8 mouse cellular contexts compared by ENCODE assay signal in the genomic region with DNA sequence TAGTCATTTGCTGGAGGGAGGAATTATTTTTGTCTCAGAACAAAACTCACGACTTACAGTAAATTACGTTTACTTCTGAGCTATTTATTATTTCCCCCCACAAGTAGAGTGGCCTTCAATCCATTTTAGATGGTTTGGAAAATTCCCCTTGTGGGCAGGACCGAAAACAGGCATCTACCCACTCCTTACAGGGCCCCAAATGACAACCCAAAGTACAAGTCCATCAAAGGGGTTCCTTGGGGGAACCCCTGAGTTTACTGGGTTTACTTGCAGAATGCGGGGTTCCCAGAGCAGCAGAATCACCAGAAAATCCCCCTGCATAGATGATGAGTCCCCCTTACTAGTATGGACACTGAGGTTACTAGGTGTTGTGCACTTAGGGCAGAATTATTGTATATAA. TPM values are rescaled to one million over a fixed set of nuclear protein-coding genes. Genes with fewer than 3 reads are reported as not detected.
DNase-seq lines count a peak whose midpoint lies in the region; ATAC-seq and TF ChIP-seq lines count a peak whose summit lies in the region.

No protein-coding gene starts in this region.

- H3K36me3 ChIP-seq in embryonic facial prominence, embryonic 12.5 days = peaks cover 37% of the 10 kb centered on the region
- peaks cover 16% of the 10 kb centered on the region for H3K36me3 ChIP-seq in intestine, embryonic 16.5 days (ENCODE audit: control insufficient read depth, insufficient read depth, low read length)
- H3K36me3 ChIP-seq in neural tube, embryonic 14.5 days (ENCODE audit: control insufficient read depth, insufficient read depth, low read length) = peaks cover 29% of the 10 kb centered on the region

- H3K27ac ChIP-seq in embryonic facial prominence, embryonic 12.5 days = no peak overlapping the region
- no peak overlapping the region for H3K27ac ChIP-seq in intestine, embryonic 16.5 days (ENCODE audit: low read length)
- H3K27ac ChIP-seq in neural tube, embryonic 14.5 days (ENCODE audit: low read depth, low read length) = no peak overlapping the region

- ATAC-seq in embryonic facial prominence, embryonic 12.5 days (ENCODE audit: insufficient number of reproducible peaks, insufficient read depth, low FRiP score, low TSS enrichment) = no peak
- no peak for ATAC-seq in intestine, embryonic 16.5 days
- no peak for ATAC-seq in neural tube, embryonic 14.5 days (ENCODE audit: low read depth)
- ATAC-seq in granulocyte monocyte progenitor cell, adult 5-6 weeks (replicated peaks; ENCODE audit: poor library complexity, severe bottlenecking) = no peak

- no peaks in the 10 kb centered on the region for H3K4me1 ChIP-seq in lung, adult 2 months (ENCODE audit: control insufficient read depth, insufficient read depth, low read length)
- H3K4me1 ChIP-seq in embryonic facial prominence, embryonic 12.5 days = peaks cover 8% of the 10 kb centered on the region
- H3K4me1 ChIP-seq in intestine, embryonic 16.5 days (ENCODE audit: control insufficient read depth, insufficient read depth, low read length) = peaks cover 14% of the 10 kb centered on the region; the same call in 1 of the 2 replicates
- peaks cover 7% of the 10 kb centered on the region for H3K4me1 ChIP-seq in neural tube, embryonic 14.5 days (ENCODE audit: control insufficient read depth, insufficient read depth, low read length)

- WGBS in lung, adult 2 months = 22% methylated on average over 4 of the region's 4 CpGs
- 40% methylated on average over 4 of the region's 4 CpGs for WGBS in embryonic facial prominence, embryonic 12.5 days
- WGBS in intestine, embryonic 16.5 days = 28% methylated on average over 4 of the region's 4 CpGs
- 53% methylated on average over 4 of the region's 4 CpGs for WGBS in neural tube, embryonic 14.5 days

- H3K27me3 ChIP-seq in embryonic facial prominence, embryonic 12.5 days = no peaks in the 10 kb centered on the region
- H3K27me3 ChIP-seq in intestine, embryonic 16.5 days (replicated peaks; ENCODE audit: control insufficient read depth, insufficient read depth, low read length) = no peaks in the 10 kb centered on the region
- H3K27me3 ChIP-seq in neural tube, embryonic 14.5 days (ENCODE audit: control insufficient read depth, insufficient read depth, low read length) = no peaks in the 10 kb centered on the region

- no peaks in the 10 kb centered on the region for H3K9me3 ChIP-seq in embryonic facial prominence, embryonic 12.5 days
- no peaks in the 10 kb centered on the region for H3K9me3 ChIP-seq in intestine, embryonic 16.5 days (ENCODE audit: control insufficient read depth, low read length)
- no peaks in the 10 kb centered on the region for H3K9me3 ChIP-seq in neural tube, embryonic 14.5 days (ENCODE audit: control insufficient read depth, low read length)

- H3K9ac ChIP-seq in embryonic facial prominence, embryonic 12.5 days = peak overlapping the region; percentile 83
- peak overlapping the region; percentile 87 for H3K9ac ChIP-seq in intestine, embryonic 16.5 days (ENCODE audit: low read depth, low read length)
- H3K9ac ChIP-seq in neural tube, embryonic 14.5 days (replicated peaks; ENCODE audit: low read depth, low read length) = peak overlapping the region; percentile 64

- no peak for TF ChIP-seq POLR2A in lung, adult 2 months (IDR thresholded peaks at IDR 0.05; ENCODE audit: borderline replicate concordance, extremely low read depth, low read depth, low read length)

- no peak for DNase-seq in lung, adult 2 months
- DNase-seq in lung, postnatal 4 days = no peak
- no peak for DNase-seq in urinary bladder, postnatal 4 days (ENCODE audit: low spot score in 2 of 2)
- DNase-seq in adrenal gland, adult 2 months = no peak

- no peak for TF ChIP-seq CTCF in lung, adult 2 months (IDR thresholded peaks at IDR 0.05; ENCODE audit: insufficient read depth, low read length)

- peak overlapping the region; percentile 64 for H3K4me2 ChIP-seq in embryonic facial prominence, embryonic 12.5 days (replicated peaks)
- H3K4me2 ChIP-seq in intestine, embryonic 16.5 days (ENCODE audit: low read depth, low read length) = peak overlapping the region; percentile 54
- H3K4me2 ChIP-seq in neural tube, embryonic 14.5 days (ENCODE audit: low read depth, low read length) = peak overlapping the region; percentile 68

- peak overlapping the region; percentile 95 for H3K4me3 ChIP-seq in lung, adult 2 months (replicated peaks; ENCODE audit: extremely low read depth, low read depth, low read length)
- peak overlapping the region; percentile 86 for H3K4me3 ChIP-seq in embryonic facial prominence, embryonic 12.5 days
- peak overlapping the region; percentile 95 for H3K4me3 ChIP-seq in intestine, embryonic 16.5 days (ENCODE audit: low read length)
- H3K4me3 ChIP-seq in neural tube, embryonic 14.5 days (ENCODE audit: low read depth, low read length) = peak overlapping the region; percentile 57

RNA-seq across cellular contexts. Expression of a gene that starts 0.8 kb away (rescaled TPM):
- polyA plus RNA-seq in lung, adult 2 months (2012; rRNA removed) = 39.5 and 42.6 TPM in 2 replicates
- 40.2 and 41.7 TPM in 2 replicates for polyA plus RNA-seq in embryonic facial prominence, embryonic 12.5 days (2016; fragmentation: Nextera tagmentation; extraction: Ambion mirVana)
- polyA plus RNA-seq in intestine, embryonic 16.5 days (2015; fragmentation: Nextera tagmentation; extraction: Ambion mirVana) = 41.1 and 41.9 TPM in 2 replicates
- polyA plus RNA-seq in neural tube, embryonic 14.5 days (2014; fragmentation: Nextera tagmentation; extraction: Ambion mirVana) = 37.3 and 41.5 TPM in 2 replicates
- total RNA-seq in adrenal gland, adult 2 months (2021) = 10 to 100 TPM; 33.6 to 34.3 TPM
- 37.7 and 43.4 TPM in 2 replicates for polyA plus RNA-seq in adrenal gland, adult 2 months (2012; rRNA removed)
- 19.3 and 28.6 TPM in 2 replicates for total RNA-seq in granulocyte monocyte progenitor cell, adult 5-6 weeks (2014; fragmentation: Nextera tagmentation)
- total RNA-seq in granulocyte monocyte progenitor cell, adult 5-6 weeks (2017) = 22.5 and 25.5 TPM in 2 replicates

RNA-seq across cellular contexts. Expression of a gene that starts 10.8 kb away (rescaled TPM):
- 25.5 and 31.0 TPM in 2 replicates for polyA plus RNA-seq in lung, adult 2 months (2012; rRNA removed)
- polyA plus RNA-seq in embryonic facial prominence, embryonic 12.5 days (2016; fragmentation: Nextera tagmentation; extraction: Ambion mirVana) = 282 and 295 TPM in 2 replicates
- polyA plus RNA-seq in intestine, embryonic 16.5 days (2015; fragmentation: Nextera tagmentation; extraction: Ambion mirVana) = 442 and 463 TPM in 2 replicates
- polyA plus RNA-seq in neural tube, embryonic 14.5 days (2014; fragmentation: Nextera tagmentation; extraction: Ambion mirVana) = 428 and 454 TPM in 2 replicates
- 100 to 1,000 TPM; 422 to 433 TPM for total RNA-seq in adrenal gland, adult 2 months (2021)
- polyA plus RNA-seq in adrenal gland, adult 2 months (2012; rRNA removed) = 27.6 and 29.0 TPM in 2 replicates
- total RNA-seq in granulocyte monocyte progenitor cell, adult 5-6 weeks (2014; fragmentation: Nextera tagmentation) = 203 and 207 TPM in 2 replicates
- 229 and 314 TPM in 2 replicates for total RNA-seq in granulocyte monocyte progenitor cell, adult 5-6 weeks (2017)

RNA-seq across cellular contexts. Expression of a gene that starts 11.2 kb away (rescaled TPM):
- 3.0 and 4.4 TPM in 2 replicates for polyA plus RNA-seq in lung, adult 2 months (2012; rRNA removed)
- polyA plus RNA-seq in embryonic facial prominence, embryonic 12.5 days (2016; fragmentation: Nextera tagmentation; extraction: Ambion mirVana) = 29.4 and 32.9 TPM in 2 replicates
- polyA plus RNA-seq in intestine, embryonic 16.5 days (2015; fragmentation: Nextera tagmentation; extraction: Ambion mirVana) = 12.9 and 13.1 TPM in 2 replicates
- 2.9 and 3.6 TPM in 2 replicates for polyA plus RNA-seq in neural tube, embryonic 14.5 days (2014; fragmentation: Nextera tagmentation; extraction: Ambion mirVana)
- 1 to 10 TPM; 2.5 to 4.7 TPM for total RNA-seq in adrenal gland, adult 2 months (2021)
- 2.8 and 4.6 TPM in 2 replicates for polyA plus RNA-seq in adrenal gland, adult 2 months (2012; rRNA removed)
- total RNA-seq in granulocyte monocyte progenitor cell, adult 5-6 weeks (2014; fragmentation: Nextera tagmentation) = 21.8 and 28.2 TPM in 2 replicates
- 21.5 and 24.0 TPM in 2 replicates for total RNA-seq in granulocyte monocyte progenitor cell, adult 5-6 weeks (2017)

RNA-seq across cellular contexts. Expression of a gene that starts 35.3 kb away (rescaled TPM):
- 5.3 and 5.4 TPM in 2 replicates for polyA plus RNA-seq in lung, adult 2 months (2012; rRNA removed)
- 37.5 and 39.2 TPM in 2 replicates for polyA plus RNA-seq in embryonic facial prominence, embryonic 12.5 days (2016; fragmentation: Nextera tagmentation; extraction: Ambion mirVana)
- polyA plus RNA-seq in intestine, embryonic 16.5 days (2015; fragmentation: Nextera tagmentation; extraction: Ambion mirVana) = 24.4 and 24.9 TPM in 2 replicates
- 184 and 193 TPM in 2 replicates for polyA plus RNA-seq in neural tube, embryonic 14.5 days (2014; fragmentation: Nextera tagmentation; extraction: Ambion mirVana)
- 10 to 100 TPM; 24.1 to 30.1 TPM for total RNA-seq in adrenal gland, adult 2 months (2021)
- polyA plus RNA-seq in adrenal gland, adult 2 months (2012; rRNA removed) = 1.1 and 2.3 TPM in 2 replicates
- total RNA-seq in granulocyte monocyte progenitor cell, adult 5-6 weeks (2014; fragmentation: Nextera tagmentation) = 63.2 and 66.1 TPM in 2 replicates
- total RNA-seq in granulocyte monocyte progenitor cell, adult 5-6 weeks (2017) = 44.9 and 62.0 TPM in 2 replicates
